Mouse (Mus musculus) left cerebral cortex, adult 18-20 months (tissue): ENCODE data around the gene Arhgef7. TPM values are rescaled to one million over a fixed set of nuclear protein-coding genes. Genes with fewer than 3 reads are reported as not detected.

Source experiments
- DNase-seq, 2 experiments: peaks; one replicate each; pipeline ENCODE4 v3.0.0; 2021 to 2022; ENCODE audit warnings: low spot score in 2 of 2, mixed read lengths in 1 of 2
- total RNA-seq, 2 experiments: library from RNA; stranded (reverse); gene quantifications; 2 replicates each; pipeline ENCODE4 v1.2.3; 2021

The Arhgef7 gene
- total RNA-seq, 2 experiments from 2014 or later: 116 to 119 TPM

GRCm38 (mm10) chr8:11789168-11789567, 61.6 kb downstream of the Arhgef7 start:
- no peak for DNase-seq

GRCm38 (mm10) chr8:11794956-11795355, 67.4 kb downstream of the Arhgef7 start:
- no peak for DNase-seq

GRCm38 (mm10) chr8:11797128-11797527, 69.6 kb downstream of the Arhgef7 start:
- no peak for DNase-seq

- peak; percentile 65 to 68 for DNase-seq
Measured at GRCm38 (mm10) chr8:11797729-11798479, 70.4 kb downstream of the Arhgef7 start.

GRCm38 (mm10) chr8:11798480-11798867, 71.0 kb downstream of the Arhgef7 start:
- DNase-seq: no peak

- DNase-seq: no peak
Measured at GRCm38 (mm10) chr8:11799098-11799497, 71.6 kb downstream of the Arhgef7 start.

GRCm38 (mm10) chr8:11800481-11800880, 73.0 kb downstream of the Arhgef7 start:
- DNase-seq: no peak

- no peak for DNase-seq
Measured at GRCm38 (mm10) chr8:11801571-11801970, 74.0 kb downstream of the Arhgef7 start.

- no peak for DNase-seq
Measured at GRCm38 (mm10) chr8:11804914-11805313, 77.4 kb downstream of the Arhgef7 start.

- DNase-seq: no peak
Measured at GRCm38 (mm10) chr8:11806252-11806651, 78.7 kb downstream of the Arhgef7 start.

- no peak for DNase-seq
Measured at GRCm38 (mm10) chr8:11807361-11807760, 79.8 kb downstream of the Arhgef7 start.

- DNase-seq: no peak
Measured at GRCm38 (mm10) chr8:11808047-11808446, 80.5 kb downstream of the Arhgef7 start.

- DNase-seq: no peak
Measured at GRCm38 (mm10) chr8:11810426-11810825, 82.9 kb downstream of the Arhgef7 start.

- DNase-seq: no peak
Measured at GRCm38 (mm10) chr8:11813801-11814200, 86.3 kb downstream of the Arhgef7 start.

- no peak for DNase-seq
Measured at GRCm38 (mm10) chr8:11815206-11815605, 87.7 kb downstream of the Arhgef7 start.

- no peak for DNase-seq
Measured at GRCm38 (mm10) chr8:11820136-11820535, 92.6 kb downstream of the Arhgef7 start.

GRCm38 (mm10) chr8:11820568-11820967, 93.0 kb downstream of the Arhgef7 start:
- DNase-seq: no peak

GRCm38 (mm10) chr8:11821451-11822206, 94.1 kb downstream of the Arhgef7 start:
- no peak for DNase-seq

GRCm38 (mm10) chr8:11822550-11823060, 95.1 kb downstream of the Arhgef7 start:
- DNase-seq: no peak

GRCm38 (mm10) chr8:11825756-11826155, 98.2 kb downstream of the Arhgef7 start:
- DNase-seq: no peak

GRCm38 (mm10) chr8:11827312-11827711, 99.8 kb downstream of the Arhgef7 start:
- DNase-seq: no peak
